Mouse (Mus musculus): Measurements from ENCODE around the gene Ptrhd1.

- TF ChIP-seq CTCF (IDR thresholded peaks at IDR 0.05; ENCODE audit: extremely low read depth, insufficient read depth, low read length) (peak; percentile 28; the same call in 1 of the 2 replicates), POLR2A (IDR thresholded peaks at IDR 0.05; ENCODE audit: extremely low read depth, insufficient read depth, low read length) (no peak)
These were observed 37.3 kb downstream of the Ptrhd1 start for GRCm38 (mm10) chr12:4271078-4271477.

Measured in cortical plate, adult 2 months (tissue).